Mouse (Mus musculus) ES-Bruce4 (cell line): ENCODE results near the gene Auts2. TPM values are rescaled to one million over a fixed set of nuclear protein-coding genes. Genes with fewer than 3 reads are reported as not detected.
A peak's percentile ranks its signal among the peaks of the same experiment; 100 is the strongest.

ENCODE experiments used
- H3K27ac ChIP-seq: 2 replicates; pipeline ENCODE4 v1.5.1; 2012; ENCODE audit warnings: low read length, inconsistent platforms; ENCODE audit not compliant: insufficient read depth
- H3K27me3 ChIP-seq: 2 replicates; pipeline ENCODE4 v1.6.1; 2012; ENCODE audit warnings: mild to moderate bottlenecking, low read length, inconsistent platforms; ENCODE audit not compliant: control insufficient read depth, poor library complexity, insufficient read depth, severe bottlenecking
- H3K36me3 ChIP-seq: 2 replicates; pipeline ENCODE4 v1.6.1; 2012; ENCODE audit warnings: inconsistent platforms, mild to moderate bottlenecking, low read length, moderate library complexity; ENCODE audit not compliant: control insufficient read depth, poor library complexity, insufficient read depth, severe bottlenecking
- H3K4me1 ChIP-seq: one replicate; pipeline ENCODE4 v1.8.1; 2011; ENCODE audit warnings: low read length; ENCODE audit not compliant: control insufficient read depth, insufficient read depth
- H3K4me3 ChIP-seq: 2 replicates; pipeline ENCODE4 v1.5.1; 2011; ENCODE audit warnings: low read depth, mild to moderate bottlenecking, low read length
- H3K9ac ChIP-seq: 2 replicates; pipeline ENCODE4 v1.6.1; 2012; ENCODE audit warnings: low read depth, mild to moderate bottlenecking, inconsistent platforms; ENCODE audit not compliant: poor library complexity, severe bottlenecking
- H3K9me3 ChIP-seq: replicated peaks from 2 replicates; pipeline ENCODE4 v1.6.1; 2012; ENCODE audit warnings: mild to moderate bottlenecking, low read length, inconsistent platforms; ENCODE audit not compliant: control insufficient read depth, poor library complexity, insufficient read depth, severe bottlenecking
- CTCF ChIP-seq: IDR thresholded peaks from one replicate; pipeline ENCODE4 v1.8.1; 2011; ENCODE audit warnings: low read depth, low read length
- EP300 ChIP-seq: IDR thresholded peaks from 2 replicates; pipeline ENCODE4 v1.6.1; 2011; ENCODE audit warnings: low read depth, low read length; ENCODE audit not compliant: insufficient read depth
- POLR2A ChIP-seq: IDR thresholded peaks from one replicate; pipeline ENCODE4 v1.8.1; 2011; ENCODE audit warnings: low read length; ENCODE audit not compliant: insufficient read depth
- polyA plus RNA-seq: library from polyadenylated mRNA; stranded (reverse); fragments of >200 nt; gene quantifications from 2 replicates; pipeline ENCODE4 v1.2.4, GENCODE M21; 2011; ENCODE audit warnings: low read depth; ENCODE audit not compliant: missing spikeins, insufficient read depth, insufficient read length

Gene Auts2
- polyA plus RNA-seq, 1 experiment = 23.4 TPM

- Histone ChIP-seq H3K36me3 (no peaks in the 10 kb centered on the region), H3K9me3 (no peaks in the 10 kb centered on the region), H3K9ac (no peak overlapping the region), H3K4me1 (no peaks in the 10 kb centered on the region), H3K27ac (no peak overlapping the region; the same call in 1 of the 2 replicates), H3K27me3 (no peaks in the 10 kb centered on the region), H3K4me3 (no peak overlapping the region)
- TF ChIP-seq EP300 (no peak), CTCF (no peak), POLR2A (no peak)
Measured at GRCm38 (mm10) chr5:132299716-132300115, 243.4 kb downstream of the Auts2 start.

- Histone ChIP-seq H3K9me3 (no peaks in the 10 kb centered on the region), H3K27ac (no peak overlapping the region), H3K4me1 (no peaks in the 10 kb centered on the region), H3K9ac (no peak overlapping the region), H3K27me3 (no peaks in the 10 kb centered on the region), H3K4me3 (no peak overlapping the region), H3K36me3 (no peaks in the 10 kb centered on the region)
- TF ChIP-seq EP300 (no peak), CTCF (no peak), POLR2A (no peak)
Measured at GRCm38 (mm10) chr5:132298996-132299395, 244.1 kb downstream of the Auts2 start.

- no peaks in the 10 kb centered on the region for H3K9me3 ChIP-seq
- H3K27ac ChIP-seq = no peak overlapping the region
- H3K36me3 ChIP-seq = no peaks in the 10 kb centered on the region
- no peak for TF ChIP-seq CTCF
- TF ChIP-seq EP300 = no peak
- TF ChIP-seq POLR2A = no peak
- H3K4me1 ChIP-seq = peaks cover 1% of the 10 kb centered on the region
- no peaks in the 10 kb centered on the region for H3K27me3 ChIP-seq
- no peak overlapping the region for H3K9ac ChIP-seq
- no peak overlapping the region for H3K4me3 ChIP-seq
Measured at GRCm38 (mm10) chr5:132297309-132297708, 245.8 kb downstream of the Auts2 start.

GRCm38 (mm10) chr5:132294469-132294868 is 248.7 kb downstream of the Auts2 start:
- Histone ChIP-seq H3K36me3 (no peaks in the 10 kb centered on the region), H3K9ac (no peak overlapping the region), H3K9me3 (no peaks in the 10 kb centered on the region), H3K4me1 (peaks cover 1% of the 10 kb centered on the region), H3K27ac (no peak overlapping the region), H3K4me3 (no peak overlapping the region), H3K27me3 (no peaks in the 10 kb centered on the region)
- no peak for TF ChIP-seq POLR2A
- 0 out of 2 replicates have a peak, but pooled peaks have one; percentile 64 for TF ChIP-seq EP300

GRCm38 (mm10) chr5:132292932-132293331 is 250.2 kb downstream of the Auts2 start:
- no peaks in the 10 kb centered on the region for H3K36me3 ChIP-seq
- peaks cover 1% of the 10 kb centered on the region for H3K4me1 ChIP-seq
- no peaks in the 10 kb centered on the region for H3K27me3 ChIP-seq
- H3K27ac ChIP-seq = peak overlapping the region; percentile 16
- H3K9me3 ChIP-seq = no peaks in the 10 kb centered on the region
- no peak overlapping the region for H3K4me3 ChIP-seq
- TF ChIP-seq EP300 (no peak), CTCF (no peak), POLR2A (no peak)
- H3K9ac ChIP-seq = no peak overlapping the region

- H3K4me1 ChIP-seq = peaks cover 1% of the 10 kb centered on the region
- no peaks in the 10 kb centered on the region for H3K9me3 ChIP-seq
- no peak overlapping the region for H3K27ac ChIP-seq
Measured at GRCm38 (mm10) chr5:132290606-132291535, 252.3 kb downstream of the Auts2 start.

More at GRCm38 (mm10) chr5:132290606-132291535, 252.3 kb downstream of the Auts2 start:
- H3K4me3 ChIP-seq = no peak overlapping the region
- no peaks in the 10 kb centered on the region for H3K36me3 ChIP-seq
- TF ChIP-seq POLR2A (no peak), EP300 (no peak), CTCF (no peak)
- no peaks in the 10 kb centered on the region for H3K27me3 ChIP-seq
- H3K9ac ChIP-seq = no peak overlapping the region
